Mouse (Mus musculus) erythroblast, embryonic 14.5 days (primary cell): ENCODE results near the gene Olfr1156. TPM values are rescaled to one million over a fixed set of nuclear protein-coding genes. Genes with fewer than 3 reads are reported as not detected.

ENCODE experiments used
- H3K27me3 ChIP-seq: 2 replicates; pipeline ENCODE4 v1.6.1; 2012; ENCODE audit warnings: inconsistent platforms; ENCODE audit not compliant: control insufficient read depth
- H3K36me3 ChIP-seq: 2 replicates; pipeline ENCODE4 v1.6.1; 2012; ENCODE audit warnings: mild to moderate bottlenecking, inconsistent platforms; ENCODE audit not compliant: control insufficient read depth
- H3K4me1 ChIP-seq: 2 replicates; pipeline ENCODE4 v1.6.1; 2012; ENCODE audit warnings: inconsistent platforms; ENCODE audit not compliant: control insufficient read depth
- H3K4me3 ChIP-seq: replicated peaks from 2 replicates; pipeline ENCODE3; 2012; ENCODE audit warnings: moderate library complexity, mild to moderate bottlenecking, inconsistent platforms
- H3K9me3 ChIP-seq: 2 replicates; pipeline ENCODE4 v1.6.1; 2012; ENCODE audit warnings: low read length, inconsistent platforms, mixed read lengths; ENCODE audit not compliant: control insufficient read depth
- GATA1 ChIP-seq: IDR thresholded peaks from 2 replicates; pipeline ENCODE4 v1.6.1; 2012; ENCODE audit warnings: low read length, inconsistent platforms, mixed read lengths
- TAL1 ChIP-seq: IDR thresholded peaks from 3 replicates; pipeline ENCODE4 v1.6.1; 2012; ENCODE audit warnings: low read length, inconsistent platforms, mixed read lengths
- polyA plus RNA-seq: library from polyadenylated mRNA; stranded (reverse); fragments of >175 nt; gene quantifications from 2 replicates; pipeline ENCODE4 v1.2.3, GENCODE M21; 2012

Olfr1156 gene
- polyA plus RNA-seq, result not detected in 2 replicates

DNA sequence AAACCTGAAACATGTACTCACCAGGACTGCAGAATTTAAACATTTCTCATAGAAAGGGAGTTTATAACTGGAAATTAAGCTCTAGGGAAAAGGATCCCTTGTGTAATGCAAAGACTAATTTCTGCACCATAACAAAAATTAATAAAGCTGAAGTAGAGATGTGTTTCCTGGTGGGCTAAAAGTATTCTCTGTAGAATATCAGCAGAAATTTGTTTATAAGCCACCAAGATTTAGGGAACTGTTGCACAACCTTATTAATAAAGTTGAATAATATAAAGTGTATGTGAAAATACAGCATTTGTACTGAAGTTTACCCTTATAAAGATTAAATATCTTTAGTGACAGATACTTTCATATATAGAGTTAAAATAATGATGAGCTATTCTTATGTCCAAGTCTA is at the start of gene Olfr1156:
Gene Olfr1156, minus strand, starts transcription at position 101 of the 400 bp plus-strand sequence.
- TF ChIP-seq GATA1 (no peak), TAL1 (no peak)
- Histone ChIP-seq H3K4me3 (no peak within 1 kb of the TSS), H3K4me1 (no peaks in the 10 kb centered on the region), H3K36me3 (no peaks in the 10 kb centered on the region), H3K27me3 (no peaks in the 10 kb centered on the region), H3K9me3 (no peaks in the 10 kb centered on the region)

DNA sequence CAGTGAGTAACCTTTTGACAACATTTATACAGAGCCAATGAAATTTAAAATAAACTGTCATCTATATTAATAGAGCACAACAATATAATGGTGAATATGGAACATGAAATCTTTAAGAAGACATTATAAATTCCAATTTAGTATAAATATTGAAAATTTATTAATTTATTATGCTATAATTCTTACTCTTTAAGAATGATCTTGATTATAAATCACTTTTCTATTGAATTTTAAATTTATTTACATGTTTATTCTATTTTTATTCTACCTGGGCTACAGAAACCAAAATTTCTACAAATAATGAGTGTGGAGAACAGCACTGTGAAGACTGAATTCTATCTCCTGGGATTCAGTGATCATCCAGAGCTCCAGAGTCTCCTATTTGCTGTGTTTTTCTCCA is 36.9 kb upstream of the Olfr1156 start, which contains the start of gene Olfr1158:
Gene Olfr1158, plus strand, starts transcription at position 301 of the 400 bp plus-strand sequence.
- Histone ChIP-seq H3K27me3 (no peaks in the 10 kb centered on the region), H3K36me3 (no peaks in the 10 kb centered on the region), H3K9me3 (no peaks in the 10 kb centered on the region; the same call in 1 of the 2 replicates), H3K4me3 (no peak within 1 kb of the TSS), H3K4me1 (no peaks in the 10 kb centered on the region)
- TF ChIP-seq TAL1 (no peak), GATA1 (no peak)

DNA sequence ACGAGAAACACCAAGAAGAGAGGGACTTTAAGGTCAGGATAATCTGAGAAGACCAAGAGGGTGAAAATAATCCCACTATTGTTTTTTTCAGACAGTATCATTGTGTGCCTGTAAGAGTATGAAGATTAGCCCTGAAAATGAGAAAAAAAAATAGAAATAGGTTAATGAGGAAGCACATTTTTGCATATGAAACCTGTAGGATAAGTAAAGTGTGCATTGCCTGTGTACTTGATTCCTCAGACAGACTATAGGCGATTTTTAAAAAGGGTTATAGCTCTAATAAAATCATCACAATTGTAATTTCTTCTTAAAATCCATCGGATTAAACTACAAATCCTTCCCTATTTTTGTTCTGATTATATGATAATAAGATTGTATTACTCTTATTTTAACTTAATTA is 21.7 kb upstream of the Olfr1156 start, which contains the start of gene Olfr74:
Gene Olfr74, minus strand, starts transcription at position 101 of the 400 bp plus-strand sequence.
- Histone ChIP-seq H3K4me1 (no peaks in the 10 kb centered on the region), H3K36me3 (no peaks in the 10 kb centered on the region), H3K9me3 (peaks cover 6% of the 10 kb centered on the region), H3K27me3 (no peaks in the 10 kb centered on the region), H3K4me3 (no peak within 1 kb of the TSS)
- TF ChIP-seq TAL1, result no peak
- TF ChIP-seq GATA1, result no peak

DNA sequence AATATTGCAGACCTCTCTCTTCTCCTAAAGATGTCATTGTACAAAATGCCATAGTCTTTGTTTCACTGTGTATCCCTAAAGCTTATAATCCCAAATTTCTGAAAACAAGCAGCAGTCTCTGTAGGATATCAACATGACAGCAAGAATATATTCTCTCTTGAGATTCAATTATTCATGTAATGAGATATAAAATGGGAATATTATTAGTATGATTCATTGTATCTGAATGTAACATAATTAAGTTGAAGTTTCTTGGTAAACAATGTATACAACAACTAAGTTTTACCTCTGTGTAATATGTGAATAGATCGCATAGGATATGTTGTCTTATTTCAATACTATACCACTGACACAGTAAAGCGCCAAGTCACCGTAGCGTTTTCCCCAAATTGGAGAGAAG is 15.3 kb upstream of the Olfr1156 start, which contains the start of gene Olfr1157:
Gene Olfr1157, minus strand, starts transcription at position 101 of the 400 bp plus-strand sequence.
- Histone ChIP-seq H3K27me3 (no peaks in the 10 kb centered on the region), H3K36me3 (no peaks in the 10 kb centered on the region), H3K4me1 (no peaks in the 10 kb centered on the region)

DNA sequence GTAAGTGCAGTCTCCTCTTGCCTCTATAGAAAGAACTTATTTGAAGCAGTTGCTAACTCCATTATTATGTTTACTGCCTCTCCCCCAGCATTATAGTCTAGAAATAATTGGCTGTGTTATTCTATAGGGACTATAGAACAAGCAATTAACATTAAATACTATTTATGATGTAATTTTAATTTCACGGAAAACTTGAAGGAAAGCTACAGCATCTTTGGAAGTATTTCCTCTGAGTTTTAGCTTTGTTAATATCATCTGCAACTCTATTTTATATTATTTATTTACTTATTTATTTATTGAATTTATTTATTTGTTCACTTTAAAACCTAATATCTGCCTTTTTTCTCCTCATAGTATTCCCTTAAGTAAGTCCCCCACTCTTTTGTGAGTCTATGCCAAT is 7.9 kb downstream of the Olfr1156 start, which contains the start of gene Olfr1155:
Gene Olfr1155, minus strand, starts transcription at position 101 of the 400 bp plus-strand sequence.
- Histone ChIP-seq H3K27me3 (no peaks in the 10 kb centered on the region), H3K9me3 (no peaks in the 10 kb centered on the region), H3K4me3 (no peak within 1 kb of the TSS), H3K36me3 (no peaks in the 10 kb centered on the region), H3K4me1 (no peaks in the 10 kb centered on the region)
- TF ChIP-seq GATA1, result no peak
- no peak for TF ChIP-seq TAL1

More for the DNA sequence above, 15.3 kb upstream of the Olfr1156 start, which contains the start of gene Olfr1157:
- TF ChIP-seq GATA1 (no peak), TAL1 (no peak)
- Histone ChIP-seq H3K4me3 (no peak within 1 kb of the TSS), H3K9me3 (no peaks in the 10 kb centered on the region; the same call in 1 of the 2 replicates)

DNA sequence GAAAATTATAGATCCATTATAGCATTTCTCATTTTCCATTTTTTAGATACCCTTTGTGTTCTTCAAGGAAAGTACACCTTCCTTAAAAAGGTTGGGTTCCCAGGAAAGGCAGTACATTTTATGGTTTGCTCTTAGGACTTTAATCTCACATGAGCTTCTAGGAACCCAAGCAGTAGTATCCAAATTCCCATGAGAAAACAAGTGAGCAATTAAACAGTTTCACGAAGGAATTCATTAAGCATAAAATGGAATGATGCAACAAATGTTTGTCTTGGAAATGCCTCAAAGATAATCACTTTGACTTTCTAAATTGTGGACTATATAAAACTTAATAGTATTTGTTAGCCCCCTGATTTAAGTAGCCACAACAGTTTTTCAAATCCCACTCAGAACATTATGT is 47.8 kb downstream of the Olfr1156 start, which contains the start of gene Olfr1154:
Gene Olfr1154, minus strand, starts transcription at position 101 of the 400 bp plus-strand sequence.
- Histone ChIP-seq H3K36me3 (no peaks in the 10 kb centered on the region), H3K27me3 (no peaks in the 10 kb centered on the region), H3K9me3 (no peaks in the 10 kb centered on the region), H3K4me1 (no peaks in the 10 kb centered on the region), H3K4me3 (no peak within 1 kb of the TSS)
- no peak for TF ChIP-seq TAL1
- TF ChIP-seq GATA1, result no peak

Other genes with a start within 250 kb of the Olfr1156 start
- gene Olfr1137, start 239.9 kb downstream of the Olfr1156 start, polyA plus RNA-seq, result not detected in 2 replicates
- gene Olfr1138, start 213.1 kb downstream of the Olfr1156 start, polyA plus RNA-seq, result not detected in 2 replicates
- not detected in 2 replicates for gene Olfr1140, start 209.3 kb downstream of the Olfr1156 start, polyA plus RNA-seq
- not detected in 2 replicates for gene Olfr1141, start 199.1 kb downstream of the Olfr1156 start, polyA plus RNA-seq
- not detected in 2 replicates for gene Olfr152, start 173.6 kb downstream of the Olfr1156 start, polyA plus RNA-seq
- not detected in 2 replicates for gene Olfr1143, start 152.5 kb downstream of the Olfr1156 start, polyA plus RNA-seq
- not detected in 2 replicates for gene Olfr1145, start 143.3 kb downstream of the Olfr1156 start, polyA plus RNA-seq
- gene Olfr1148, start 122.6 kb downstream of the Olfr1156 start, polyA plus RNA-seq, result not detected in 2 replicates
- not detected in 2 replicates for gene Olfr1150-ps1, start 109.1 kb downstream of the Olfr1156 start, polyA plus RNA-seq
- gene Olfr1151, start 97.2 kb downstream of the Olfr1156 start, polyA plus RNA-seq, result 0.02 TPM in 1 of 2 replicates, not detected in the other
- gene Olfr1152, start 86.6 kb downstream of the Olfr1156 start, polyA plus RNA-seq, result not detected in 2 replicates
- gene Olfr1153, start 58.1 kb downstream of the Olfr1156 start, polyA plus RNA-seq, result not detected in 2 replicates
- 0.06 TPM in 1 of 2 replicates, not detected in the other for gene Olfr1154, start 47.9 kb downstream of the Olfr1156 start, polyA plus RNA-seq
- gene Olfr1155, start 8.0 kb downstream of the Olfr1156 start, polyA plus RNA-seq, result not detected in 2 replicates
- not detected in 2 replicates for gene Olfr1157, start 15.2 kb upstream of the Olfr1156 start, polyA plus RNA-seq
- not detected in 2 replicates for gene Olfr74, start 21.6 kb upstream of the Olfr1156 start, polyA plus RNA-seq
- gene Olfr1158, start 37.0 kb upstream of the Olfr1156 start, polyA plus RNA-seq, result not detected in 2 replicates
- gene Olfr1160, start 55.2 kb upstream of the Olfr1156 start, polyA plus RNA-seq, result not detected in 2 replicates
- gene Olfr1161, start 69.7 kb upstream of the Olfr1156 start, polyA plus RNA-seq, result not detected in 2 replicates
- gene Olfr73, start 84.6 kb upstream of the Olfr1156 start, polyA plus RNA-seq, result not detected in 2 replicates
- gene Olfr1162, start 98.0 kb upstream of the Olfr1156 start, polyA plus RNA-seq, result not detected in 2 replicates
- gene Olfr1163, start 118.7 kb upstream of the Olfr1156 start, polyA plus RNA-seq, result not detected in 2 replicates
- gene Olfr1164, start 140.9 kb upstream of the Olfr1156 start, polyA plus RNA-seq, result not detected in 2 replicates
- gene Olfr1166, start 175.2 kb upstream of the Olfr1156 start, polyA plus RNA-seq, result not detected in 2 replicates
- gene Olfr1167, start 202.1 kb upstream of the Olfr1156 start, polyA plus RNA-seq, result not detected in 2 replicates
- not detected in 2 replicates for gene Olfr1168, start 228.8 kb upstream of the Olfr1156 start, polyA plus RNA-seq